ENCODE assay signal across 9 mouse cellular contexts in the genomic region with DNA sequence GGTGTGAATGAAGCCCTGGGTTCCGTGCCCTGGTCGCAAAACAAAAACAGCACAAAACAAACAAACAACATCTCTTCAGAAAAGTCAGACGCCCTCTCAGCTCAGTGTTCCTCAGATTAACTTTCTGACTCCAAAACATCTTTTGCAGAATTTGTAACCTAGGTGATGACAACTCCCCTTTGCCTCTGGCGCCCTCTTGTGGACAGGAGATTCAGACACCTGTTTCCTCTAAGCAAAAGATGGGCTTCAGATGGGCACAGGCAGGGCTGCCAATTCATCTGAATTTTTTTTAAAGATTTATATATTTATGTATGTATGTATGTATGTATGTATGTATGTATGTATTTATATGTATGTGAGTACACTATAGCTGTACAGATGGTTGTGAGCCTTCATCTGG. TPM values are rescaled to one million over a fixed set of nuclear protein-coding genes. Genes with fewer than 3 reads are reported as not detected.
DNase-seq lines count a peak whose midpoint lies in the region; ATAC-seq and TF ChIP-seq lines count a peak whose summit lies in the region.
"Had no signal": no experiment of that assay in that cellular context is flagged by ENCODE, and none has a peak within 500 bp of the region (broad histone marks: within the 10 kb centered on the region; RNA-seq: fewer than 3 reads in every experiment).

No protein-coding gene starts in this region.

- TF ChIP-seq POLR2A in cortical plate, adult 2 months (IDR thresholded peaks at IDR 0.05; ENCODE audit: extremely low read depth, insufficient read depth, low read length) = no peak

- no peaks in the 10 kb centered on the region for H3K4me1 ChIP-seq in intestine, postnatal 0 days (replicated peaks; ENCODE audit: control insufficient read depth, insufficient read depth, low read length)
- no peaks in the 10 kb centered on the region for H3K4me1 ChIP-seq in intestine, embryonic 16.5 days (ENCODE audit: control insufficient read depth, insufficient read depth, low read length)
- H3K4me1 ChIP-seq in cortical plate, adult 2 months (ENCODE audit: control insufficient read depth, insufficient read depth, low read length) = 0 out of 2 replicates have a peak, but pooled peaks cover 1% of the 10 kb centered on the region
- 0 out of 2 replicates have a peak, but pooled peaks cover 6% of the 10 kb centered on the region for H3K4me1 ChIP-seq in liver, embryonic 11.5 days (replicated peaks; ENCODE audit: control insufficient read depth, insufficient read depth, low read length)

- no peak overlapping the region for H3K4me3 ChIP-seq in intestine, postnatal 0 days (ENCODE audit: low read depth, low read length)
- H3K4me3 ChIP-seq in intestine, embryonic 16.5 days (ENCODE audit: low read length) = no peak overlapping the region
- no peak overlapping the region for H3K4me3 ChIP-seq in cortical plate, adult 2 months (ENCODE audit: insufficient read depth, low read length)
- no peak overlapping the region for H3K4me3 ChIP-seq in liver, embryonic 11.5 days (ENCODE audit: low read depth, low read length)
- H3K4me3 ChIP-seq: erythroblast, embryonic 14.5 days had no signal

- H3K27me3 ChIP-seq in intestine, postnatal 0 days (replicated peaks; ENCODE audit: control insufficient read depth, insufficient read depth, low read length) = no peaks in the 10 kb centered on the region
- no peaks in the 10 kb centered on the region for H3K27me3 ChIP-seq in intestine, embryonic 16.5 days (replicated peaks; ENCODE audit: control insufficient read depth, insufficient read depth, low read length)
- no peaks in the 10 kb centered on the region for H3K27me3 ChIP-seq in liver, embryonic 11.5 days (replicated peaks; ENCODE audit: control insufficient read depth, insufficient read depth, low read length)

- peaks cover 83% of the 10 kb centered on the region for H3K36me3 ChIP-seq in intestine, postnatal 0 days (ENCODE audit: control insufficient read depth, insufficient read depth)
- H3K36me3 ChIP-seq in intestine, embryonic 16.5 days (ENCODE audit: control insufficient read depth, insufficient read depth, low read length) = peaks cover 36% of the 10 kb centered on the region
- peaks cover 30% of the 10 kb centered on the region for H3K36me3 ChIP-seq in liver, embryonic 11.5 days (ENCODE audit: control insufficient read depth, insufficient read depth, low read length)

- H3K9ac ChIP-seq in intestine, postnatal 0 days (ENCODE audit: low read depth, low read length) = no peak overlapping the region
- H3K9ac ChIP-seq in intestine, embryonic 16.5 days (ENCODE audit: low read depth, low read length) = no peak overlapping the region
- no peak overlapping the region for H3K9ac ChIP-seq in liver, embryonic 11.5 days (ENCODE audit: low read depth, low read length)

- TF ChIP-seq CTCF in intestine, postnatal 0 days (IDR thresholded peaks at IDR 0.05; ENCODE audit: low read depth) = peak; percentile 96
- TF ChIP-seq CTCF in cortical plate, adult 2 months (IDR thresholded peaks at IDR 0.05; ENCODE audit: extremely low read depth, insufficient read depth, low read length) = peak; percentile 88

- no peaks in the 10 kb centered on the region for H3K9me3 ChIP-seq in intestine, postnatal 0 days (ENCODE audit: control insufficient read depth)
- no peaks in the 10 kb centered on the region for H3K9me3 ChIP-seq in intestine, embryonic 16.5 days (ENCODE audit: control insufficient read depth, low read length)
- no peaks in the 10 kb centered on the region for H3K9me3 ChIP-seq in liver, embryonic 11.5 days (ENCODE audit: control insufficient read depth, low read length)

- ATAC-seq in intestine, postnatal 0 days = no peak
- no peak for ATAC-seq in intestine, embryonic 16.5 days
- ATAC-seq in liver, embryonic 11.5 days (replicated peaks; ENCODE audit: low FRiP score) = no peak

- DNase-seq in T-cell, adult 2 months (ENCODE audit: low spot score) = peak; percentile 71
- DNase-seq in induced T-regulatory cell, adult 2 months (ENCODE audit: low read depth) = peak; percentile 89
- DNase-seq in liver, embryonic 11.5 days (ENCODE audit: low spot score) = peak; percentile 65
- peak; percentile 80 for DNase-seq in right cerebral cortex, postnatal 14 days
- peak; percentile 86 for DNase-seq in urinary bladder, postnatal 14 days (ENCODE audit: low spot score)

- H3K4me2 ChIP-seq in intestine, postnatal 0 days (replicated peaks; ENCODE audit: low read depth) = no peak overlapping the region
- no peak overlapping the region for H3K4me2 ChIP-seq in intestine, embryonic 16.5 days (ENCODE audit: low read depth, low read length)
- no peak overlapping the region for H3K4me2 ChIP-seq in liver, embryonic 11.5 days

- 27% methylated on average over 4 of the region's 4 CpGs for WGBS in intestine, postnatal 0 days
- WGBS in intestine, embryonic 16.5 days = 40% methylated on average over 4 of the region's 4 CpGs
- 34% methylated on average over 4 of the region's 4 CpGs for WGBS in liver, embryonic 11.5 days

- no peak overlapping the region for H3K27ac ChIP-seq in intestine, postnatal 0 days (ENCODE audit: low read depth, low read length)
- no peak overlapping the region for H3K27ac ChIP-seq in intestine, embryonic 16.5 days (ENCODE audit: low read length)
- no peak overlapping the region for H3K27ac ChIP-seq in cortical plate, adult 2 months (ENCODE audit: insufficient read depth, low read length)
- no peak overlapping the region for H3K27ac ChIP-seq in liver, embryonic 11.5 days (ENCODE audit: low read depth, low read length)

RNA-seq across cellular contexts. Expression of gene Eif4g3, which starts 40.0 kb away (rescaled TPM):
- 11.9 and 12.5 TPM in 2 replicates for polyA plus RNA-seq in intestine, postnatal 0 days (2015; fragmentation: Nextera tagmentation; extraction: Ambion mirVana)
- 16.4 and 18.0 TPM in 2 replicates for polyA plus RNA-seq in intestine, embryonic 16.5 days (2015; fragmentation: Nextera tagmentation; extraction: Ambion mirVana)
- 148 and 164 TPM in 2 replicates for polyA plus RNA-seq in cortical plate, adult 2 months (2012; rRNA removed)
- polyA plus RNA-seq in liver, embryonic 11.5 days (2014; fragmentation: Nextera tagmentation; extraction: Ambion mirVana) = 26.2 and 28.3 TPM in 2 replicates
